Mouse (Mus musculus): ENCODE results near the gene Usp36. TPM values are rescaled to one million over a fixed set of nuclear protein-coding genes. Genes with fewer than 3 reads are reported as not detected.

Usp36 gene
- polyA plus RNA-seq, 1 experiment from 2014 or later, result 19.6 TPM

- Histone ChIP-seq H3K4me1 (peaks cover 29% of the 10 kb centered on the region), H3K27ac (no peak overlapping the region), H3K4me2 (no peak overlapping the region), H3K9me3 (no peaks in the 10 kb centered on the region), H3K4me3 (replicated peaks) (no peak overlapping the region), H3K36me3 (replicated peaks) (no peaks in the 10 kb centered on the region), H3K27me3 (peaks cover 8% of the 10 kb centered on the region), H3K9ac (no peak overlapping the region)
- no peak for ATAC-seq (ENCODE audit: low FRiP score)
- WGBS, result 93% methylated on average over 6 of the region's 6 CpGs
These were observed 46.3 kb downstream of the Usp36 start for GRCm38 (mm10) chr11:118243627-118244261.

GRCm38 (mm10) chr11:118242506-118242905, 47.5 kb downstream of the Usp36 start:
- no peak for ATAC-seq (ENCODE audit: low FRiP score)
- 88% methylated on average over 4 of the region's 4 CpGs for WGBS
- Histone ChIP-seq H3K36me3 (replicated peaks) (no peaks in the 10 kb centered on the region), H3K27ac (no peak overlapping the region), H3K9me3 (no peaks in the 10 kb centered on the region), H3K9ac (no peak overlapping the region), H3K27me3 (peaks cover 8% of the 10 kb centered on the region), H3K4me2 (no peak overlapping the region), H3K4me1 (peaks cover 27% of the 10 kb centered on the region), H3K4me3 (replicated peaks) (no peak overlapping the region)

- 74% methylated on average over 4 of the region's 4 CpGs for WGBS
These were observed 49.7 kb downstream of the Usp36 start for GRCm38 (mm10) chr11:118240388-118240787.

GRCm38 (mm10) chr11:118239281-118240198, 50.5 kb downstream of the Usp36 start:
- Histone ChIP-seq H3K9ac (no peak overlapping the region), H3K36me3 (replicated peaks) (no peaks in the 10 kb centered on the region), H3K4me3 (replicated peaks) (no peak overlapping the region), H3K4me2 (peak overlapping the region; percentile 3; the same call in 1 of the 2 replicates), H3K27me3 (no peaks in the 10 kb centered on the region), H3K4me1 (peaks cover 21% of the 10 kb centered on the region), H3K27ac (peak overlapping the region; percentile 65), H3K9me3 (no peaks in the 10 kb centered on the region)
- 54% methylated on average over 14 of the region's 14 CpGs for WGBS
- ATAC-seq (ENCODE audit: low FRiP score), result 0 out of 2 replicates have a peak, but pooled peaks have one; percentile 30

More at GRCm38 (mm10) chr11:118240388-118240787, 49.7 kb downstream of the Usp36 start:
- Histone ChIP-seq H3K27ac (no peak overlapping the region), H3K9me3 (no peaks in the 10 kb centered on the region), H3K4me1 (peaks cover 21% of the 10 kb centered on the region), H3K4me3 (replicated peaks) (no peak overlapping the region), H3K27me3 (no peaks in the 10 kb centered on the region), H3K9ac (no peak overlapping the region), H3K36me3 (replicated peaks) (no peaks in the 10 kb centered on the region), H3K4me2 (no peak overlapping the region)
- no peak for ATAC-seq (ENCODE audit: low FRiP score)

- WGBS, result 83% methylated on average over 6 of the region's 6 CpGs
- Histone ChIP-seq H3K27me3 (no peaks in the 10 kb centered on the region), H3K36me3 (replicated peaks) (no peaks in the 10 kb centered on the region), H3K4me3 (replicated peaks) (no peak overlapping the region), H3K9ac (no peak overlapping the region), H3K4me2 (no peak overlapping the region), H3K4me1 (peaks cover 25% of the 10 kb centered on the region), H3K27ac (no peak overlapping the region), H3K9me3 (no peaks in the 10 kb centered on the region)
- ATAC-seq (ENCODE audit: low FRiP score), result no peak
These were observed 53.4 kb downstream of the Usp36 start for GRCm38 (mm10) chr11:118236520-118237190.

- H3K9ac ChIP-seq, result no peak overlapping the region
- H3K27ac ChIP-seq, result no peak overlapping the region
- no peak overlapping the region for H3K4me3 ChIP-seq (replicated peaks)
- 78% methylated on average over 7 of the region's 7 CpGs for WGBS
- H3K4me2 ChIP-seq, result no peak overlapping the region
- no peaks in the 10 kb centered on the region for H3K27me3 ChIP-seq
- H3K9me3 ChIP-seq, result no peaks in the 10 kb centered on the region
- H3K4me1 ChIP-seq, result peaks cover 22% of the 10 kb centered on the region
- H3K36me3 ChIP-seq (replicated peaks), result no peaks in the 10 kb centered on the region
- no peak for ATAC-seq (ENCODE audit: low FRiP score)
These were observed 55.1 kb downstream of the Usp36 start for GRCm38 (mm10) chr11:118234929-118235328.

GRCm38 (mm10) chr11:118234500-118234899, 55.5 kb downstream of the Usp36 start:
- WGBS, result 84% methylated on average over 6 of the region's 6 CpGs
- Histone ChIP-seq H3K4me2 (no peak overlapping the region), H3K27me3 (no peaks in the 10 kb centered on the region), H3K9me3 (no peaks in the 10 kb centered on the region), H3K9ac (no peak overlapping the region), H3K4me1 (peaks cover 17% of the 10 kb centered on the region), H3K36me3 (replicated peaks) (no peaks in the 10 kb centered on the region), H3K4me3 (replicated peaks) (no peak overlapping the region), H3K27ac (no peak overlapping the region)
- ATAC-seq (ENCODE audit: low FRiP score), result no peak

- peaks cover 12% of the 10 kb centered on the region for H3K4me1 ChIP-seq
- no peak overlapping the region for H3K27ac ChIP-seq
- no peak overlapping the region for H3K4me3 ChIP-seq (replicated peaks)
- WGBS, result 76% methylated on average over 3 of the region's 3 CpGs
- no peak for ATAC-seq (ENCODE audit: low FRiP score)
- H3K9ac ChIP-seq, result no peak overlapping the region
- H3K36me3 ChIP-seq (replicated peaks), result no peaks in the 10 kb centered on the region
- H3K27me3 ChIP-seq, result no peaks in the 10 kb centered on the region
- H3K9me3 ChIP-seq, result no peaks in the 10 kb centered on the region
- H3K4me2 ChIP-seq, result no peak overlapping the region
These were observed 56.1 kb downstream of the Usp36 start for GRCm38 (mm10) chr11:118233924-118234323.

- Histone ChIP-seq H3K27me3 (no peaks in the 10 kb centered on the region), H3K36me3 (replicated peaks) (no peaks in the 10 kb centered on the region), H3K9ac (no peak overlapping the region), H3K4me3 (replicated peaks) (no peak overlapping the region), H3K4me1 (peaks cover 10% of the 10 kb centered on the region), H3K4me2 (no peak overlapping the region), H3K27ac (no peak overlapping the region), H3K9me3 (no peaks in the 10 kb centered on the region)
- no peak for ATAC-seq (ENCODE audit: low FRiP score)
- WGBS, result 40% methylated on average over 7 of the region's 7 CpGs
These were observed 57.7 kb downstream of the Usp36 start for GRCm38 (mm10) chr11:118232314-118232831.

GRCm38 (mm10) chr11:118229941-118230340, 60.1 kb downstream of the Usp36 start:
- 90% methylated on average over 5 of the region's 5 CpGs for WGBS
- ATAC-seq (ENCODE audit: low FRiP score), result no peak
- Histone ChIP-seq H3K9me3 (no peaks in the 10 kb centered on the region), H3K36me3 (replicated peaks) (no peaks in the 10 kb centered on the region), H3K27me3 (0 out of 2 replicates have a peak, but pooled peaks cover 4% of the 10 kb centered on the region), H3K9ac (no peak overlapping the region), H3K4me1 (peaks cover 17% of the 10 kb centered on the region), H3K4me3 (replicated peaks) (no peak overlapping the region), H3K4me2 (no peak overlapping the region), H3K27ac (no peak overlapping the region)

GRCm38 (mm10) chr11:118227650-118228049, 62.4 kb downstream of the Usp36 start:
- Histone ChIP-seq H3K4me3 (replicated peaks) (no peak overlapping the region), H3K9me3 (no peaks in the 10 kb centered on the region), H3K4me2 (no peak overlapping the region), H3K27ac (no peak overlapping the region), H3K9ac (no peak overlapping the region), H3K27me3 (0 out of 2 replicates have a peak, but pooled peaks cover 4% of the 10 kb centered on the region), H3K4me1 (peaks cover 17% of the 10 kb centered on the region), H3K36me3 (replicated peaks) (no peaks in the 10 kb centered on the region)
- 83% methylated on average over 7 of the region's 7 CpGs for WGBS
- ATAC-seq (ENCODE audit: low FRiP score), result no peak

GRCm38 (mm10) chr11:118226850-118227249, 63.2 kb downstream of the Usp36 start:
- Histone ChIP-seq H3K4me2 (no peak overlapping the region), H3K4me1 (peaks cover 11% of the 10 kb centered on the region), H3K9ac (no peak overlapping the region), H3K4me3 (replicated peaks) (no peak overlapping the region), H3K36me3 (replicated peaks) (no peaks in the 10 kb centered on the region), H3K27ac (no peak overlapping the region), H3K9me3 (no peaks in the 10 kb centered on the region), H3K27me3 (0 out of 2 replicates have a peak, but pooled peaks cover 4% of the 10 kb centered on the region)
- no peak for ATAC-seq (ENCODE audit: low FRiP score)
- WGBS, result 96% methylated on average over 7 of the region's 7 CpGs

Data from forebrain, embryonic 12.5 days (tissue).